Mouse (Mus musculus): ENCODE measurements around the gene Dlg5.
A peak's percentile ranks its signal among the peaks of the same experiment; 100 is the strongest.

DNA sequence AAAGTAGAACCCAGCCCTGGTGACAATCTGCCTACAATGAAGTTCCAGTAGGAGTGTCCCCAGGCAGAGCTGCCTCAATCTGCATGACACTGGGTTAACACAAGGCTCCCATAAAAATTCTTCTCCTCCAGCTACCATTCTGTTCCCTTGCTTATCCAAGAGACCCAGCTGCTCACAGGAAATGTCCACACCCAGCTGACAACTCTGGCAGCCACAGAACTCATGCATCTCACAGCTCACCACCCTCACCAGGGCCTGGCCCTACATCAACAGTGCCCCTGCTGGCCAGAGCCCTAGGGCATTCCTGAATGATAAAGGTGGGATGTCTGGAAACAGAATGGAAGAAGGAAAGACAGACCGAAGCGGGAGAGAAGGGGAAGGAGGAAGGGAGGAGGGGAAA is 96.8 kb downstream of the Dlg5 start:
- peak; percentile 37 for TF ChIP-seq CTCF (IDR thresholded peaks at IDR 0.05)
- no peak for TF ChIP-seq EP300 (IDR thresholded peaks at IDR 0.05)
